35 mouse cellular contexts compared by ENCODE assay signal in the genomic region with DNA sequence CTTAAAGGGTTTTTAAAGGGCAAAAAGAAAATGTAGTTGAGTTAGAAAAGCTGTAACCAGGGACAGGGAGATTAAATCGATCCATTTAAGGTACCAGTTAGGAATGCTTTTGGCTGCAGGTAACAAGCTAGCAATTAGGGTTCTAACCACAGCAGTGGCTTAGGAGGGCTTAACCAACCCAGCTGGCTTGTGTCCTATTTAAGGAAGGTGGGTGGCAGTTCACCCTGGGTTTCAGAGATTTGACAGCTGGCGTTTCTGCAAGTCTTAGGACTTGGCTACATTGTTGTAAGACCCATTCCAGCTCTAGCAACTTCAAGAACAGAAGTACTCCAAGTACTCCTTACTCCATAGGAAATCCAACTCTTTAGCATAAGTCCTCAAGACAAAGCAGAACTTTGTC.
"Had no signal": no experiment of that assay in that cellular context is flagged by ENCODE, and none has a peak within 500 bp of the region (broad histone marks: within the 10 kb centered on the region; RNA-seq: fewer than 3 reads in every experiment).

No protein-coding gene starts in this region.

- H3K4me2 ChIP-seq: heart, embryonic 11.5 days; heart, embryonic 12.5 days; heart, embryonic 13.5 days; heart, embryonic 15.5 days; hindbrain, embryonic 12.5 days; hindbrain, embryonic 13.5 days; hindbrain, embryonic 14.5 days; hindbrain, embryonic 15.5 days; intestine, embryonic 15.5 days; kidney, embryonic 15.5 days had no signal

- H3K4me3 ChIP-seq: heart, embryonic 10.5 days; heart, embryonic 12.5 days; heart, embryonic 13.5 days; heart, embryonic 15.5 days; hindbrain, embryonic 10.5 days; hindbrain, embryonic 12.5 days; hindbrain, embryonic 13.5 days; hindbrain, embryonic 15.5 days; intestine, embryonic 15.5 days; kidney, embryonic 15.5 days; layer of hippocampus, adult 2 months had no signal

- H3K9me3 ChIP-seq: heart, embryonic 10.5 days; heart, embryonic 12.5 days; heart, embryonic 15.5 days; hindbrain, embryonic 10.5 days; hindbrain, embryonic 15.5 days; intestine, embryonic 15.5 days; kidney, embryonic 15.5 days had no signal

- H3K27ac ChIP-seq: heart, embryonic 10.5 days; heart, embryonic 13.5 days; heart, embryonic 15.5 days; hindbrain, embryonic 10.5 days; hindbrain, embryonic 12.5 days; hindbrain, embryonic 13.5 days; hindbrain, embryonic 14.5 days; hindbrain, embryonic 15.5 days; hindbrain, postnatal 0 days; intestine, embryonic 15.5 days; kidney, embryonic 15.5 days; kidney, postnatal 0 days; layer of hippocampus, adult 2 months had no signal

- H3K36me3 ChIP-seq: heart, embryonic 10.5 days; heart, embryonic 12.5 days; heart, embryonic 13.5 days; heart, embryonic 15.5 days; hindbrain, embryonic 10.5 days; hindbrain, embryonic 12.5 days; hindbrain, embryonic 13.5 days; hindbrain, embryonic 15.5 days; intestine, embryonic 15.5 days; kidney, embryonic 15.5 days had no signal

- H3K4me1 ChIP-seq: heart, embryonic 15.5 days; hindbrain, embryonic 10.5 days; hindbrain, embryonic 12.5 days; hindbrain, embryonic 15.5 days; intestine, embryonic 15.5 days; kidney, embryonic 15.5 days had no signal

- DNase-seq: heart, postnatal 10 days; heart, postnatal 14 days; heart, postnatal 36 days; heart, postnatal 4 days; kidney, adult 11 months; kidney, adult 18-20 months; kidney, adult 2 months; kidney, adult 8-10 months; kidney, adult 9 months; kidney, postnatal 10 days; kidney, postnatal 14 days; kidney, postnatal 25 days; kidney, postnatal 36 days; kidney, postnatal 4 days; layer of hippocampus, adult 9-11 months; layer of hippocampus, postnatal 36 days had no signal

- H3K9ac ChIP-seq: heart, embryonic 12.5 days; heart, embryonic 13.5 days; heart, embryonic 15.5 days; hindbrain, embryonic 12.5 days; hindbrain, embryonic 13.5 days; hindbrain, embryonic 14.5 days; hindbrain, embryonic 15.5 days; intestine, embryonic 15.5 days; kidney, embryonic 15.5 days had no signal

- H3K27me3 ChIP-seq: heart, embryonic 12.5 days; heart, embryonic 13.5 days; heart, embryonic 15.5 days; hindbrain, embryonic 12.5 days; hindbrain, embryonic 13.5 days; hindbrain, embryonic 15.5 days; intestine, embryonic 15.5 days; kidney, embryonic 15.5 days had no signal

- ATAC-seq: hindbrain, embryonic 16.5 days; hindbrain, postnatal 0 days; inflammation-experienced regulatory T-cells, adult 6 months; intestine, embryonic 15.5 days; intestine, embryonic 16.5 days; intestine, postnatal 0 days had no signal
